Mouse (Mus musculus) CH12.LX (cell line): ENCODE measurements around the gene Tmem191c.

Experiments
- BHLHE40 ChIP-seq: IDR thresholded peaks from 2 replicates; pipeline ENCODE4 v1.6.1; 2011; ENCODE audit warnings: mild to moderate bottlenecking, low read depth, low read length, improper control_type of control experiment
- CTCF ChIP-seq, 2 experiments: IDR thresholded peaks in 1 of 2; conservative IDR thresholded peaks in 1 of 2; 2 replicates each; pipeline ENCODE4 v1.5.1; 2011 to 2012; ENCODE audit warnings: low read depth in 2 of 2, low read length in 2 of 2, improper control_type of control experiment in 1 of 2, inconsistent platforms in 1 of 2, mild to moderate bottlenecking in 1 of 2, moderate library complexity in 1 of 2
- E2F4 ChIP-seq: IDR thresholded peaks from 2 replicates; pipeline ENCODE4 v1.6.1; 2011; ENCODE audit warnings: low read depth, low read length, improper control_type of control experiment; ENCODE audit not compliant: insufficient replicate concordance
- JUND ChIP-seq: conservative IDR thresholded peaks from 2 replicates; pipeline ENCODE4 v1.6.1; 2011; ENCODE audit warnings: low read depth, low read length, improper control_type of control experiment
- KAT2A ChIP-seq: IDR thresholded peaks from 2 replicates; pipeline ENCODE4 v1.6.1; 2012; ENCODE audit warnings: low read length, improper control_type of control experiment, inconsistent platforms; ENCODE audit not compliant: insufficient replicate concordance
- MAX ChIP-seq: IDR thresholded peaks from 2 replicates; pipeline ENCODE4 v1.6.1; 2011; ENCODE audit warnings: low read length, improper control_type of control experiment
- MXI1 ChIP-seq: IDR thresholded peaks from 2 replicates; pipeline ENCODE4 v1.6.1; 2011; ENCODE audit warnings: mild to moderate bottlenecking, low read depth, low read length, improper control_type of control experiment
- POLR2A ChIP-seq: IDR thresholded peaks from 2 replicates; pipeline ENCODE4 v1.6.1; 2011; ENCODE audit warnings: low read depth, mild to moderate bottlenecking, improper control_type of control experiment, low read length
- RAD21 ChIP-seq: IDR thresholded peaks from 2 replicates; pipeline ENCODE4 v1.6.1; 2011; ENCODE audit warnings: low read depth, mild to moderate bottlenecking, low read length, improper control_type of control experiment, moderate library complexity
- UBTF ChIP-seq: IDR thresholded peaks from 2 replicates; pipeline ENCODE4 v1.6.1; 2012; ENCODE audit warnings: low read depth, mild to moderate bottlenecking, inconsistent platforms, low read length, improper control_type of control experiment, moderate library complexity
- USF1 ChIP-seq: IDR thresholded peaks from 2 replicates; pipeline ENCODE4 v1.6.1; 2014; ENCODE audit warnings: low read depth, mild to moderate bottlenecking, inconsistent platforms, low read length, improper control_type of control experiment
- USF2 ChIP-seq: conservative IDR thresholded peaks from 2 replicates; pipeline ENCODE4 v1.6.1; 2011; ENCODE audit warnings: low read depth, low read length, improper control_type of control experiment

- no peak for TF ChIP-seq CTCF (conservative IDR thresholded peaks at IDR 0.05 in 1 of 2, IDR thresholded peaks at IDR 0.05 in 1 of 2; ENCODE audit: low read depth in 2 of 2, low read length in 2 of 2)
- no peak for TF ChIP-seq USF1
- no peak for TF ChIP-seq RAD21
- TF ChIP-seq KAT2A: no peak
- TF ChIP-seq POLR2A: no peak
- no peak for TF ChIP-seq JUND
- TF ChIP-seq UBTF: no peak
- TF ChIP-seq BHLHE40: no peak
- no peak for TF ChIP-seq E2F4
- no peak for TF ChIP-seq MAX
- TF ChIP-seq USF2: no peak
- TF ChIP-seq MXI1: no peak
Observed at GRCm38 (mm10) chr16:17261341-17261740, 14.5 kb upstream of the Tmem191c start.
